Mouse (Mus musculus): Measurements from ENCODE around the gene Dync2li1. TPM values are rescaled to one million over a fixed set of nuclear protein-coding genes. Genes with fewer than 3 reads are reported as not detected.

Dync2li1 gene
- polyA plus RNA-seq, 1 experiment: 10.1 TPM

- H3K36me3 ChIP-seq (ENCODE audit: control insufficient read depth, insufficient read depth): peaks cover 23% of the 10 kb centered on the region
- no peaks in the 10 kb centered on the region for H3K79me2 ChIP-seq (ENCODE audit: control insufficient read depth, insufficient read depth)
- TF ChIP-seq TCF12 (IDR thresholded peaks at IDR 0.05; ENCODE audit: insufficient read depth, poor library complexity, severe bottlenecking): no peak
- TF ChIP-seq CEBPB (IDR thresholded peaks at IDR 0.05; ENCODE audit: insufficient read depth, poor library complexity, severe bottlenecking): no peak
- no peak for TF ChIP-seq MAX (IDR thresholded peaks at IDR 0.05; ENCODE audit: low read depth)
- peak in 1 of 3 experiments; percentile 48 for TF ChIP-seq MYOG (IDR thresholded peaks at IDR 0.05; ENCODE audit: control insufficient read depth in 1 of 3, insufficient read depth in 1 of 3, insufficient read length in 2 of 3, low read depth in 2 of 3)
- TF ChIP-seq MYOD1 (IDR thresholded peaks at IDR 0.05; ENCODE audit: control insufficient read depth in 1 of 3, insufficient read length in 2 of 3, low read depth in 2 of 3): peak in 2 of 3 experiments; percentile 13 to 30
- no peak for TF ChIP-seq USF1 (IDR thresholded peaks at IDR 0.05; ENCODE audit: low read depth)
- no peak for TF ChIP-seq SRF (IDR thresholded peaks at IDR 0.05; ENCODE audit: control insufficient read depth, insufficient read length, low read depth)
- no peaks in the 10 kb centered on the region for H3K27me3 ChIP-seq (ENCODE audit: control insufficient read depth, insufficient read depth, insufficient read length)
- no peak overlapping the region for H3K4me3 ChIP-seq
- no peak overlapping the region for H3ac ChIP-seq (ENCODE audit: control insufficient read depth, insufficient read length)
- no peak overlapping the region for H3K4me2 ChIP-seq (ENCODE audit: low read depth)
Measured at GRCm38 (mm10) chr17:84607617-84608016, 18.7 kb upstream of the Dync2li1 start.

- Histone ChIP-seq H3K27me3 (ENCODE audit: control insufficient read depth, insufficient read depth, insufficient read length) (no peaks in the 10 kb centered on the region), H3K4me2 (ENCODE audit: low read depth) (no peak overlapping the region), H3ac (ENCODE audit: control insufficient read depth, insufficient read length) (no peak overlapping the region), H3K36me3 (ENCODE audit: control insufficient read depth, insufficient read depth) (peaks cover 26% of the 10 kb centered on the region), H3K4me3 (no peak overlapping the region), H3K79me2 (ENCODE audit: control insufficient read depth, insufficient read depth) (no peaks in the 10 kb centered on the region)
- TF ChIP-seq SRF (IDR thresholded peaks at IDR 0.05; ENCODE audit: control insufficient read depth, insufficient read length, low read depth) (no peak), REST (IDR thresholded peaks at IDR 0.05; ENCODE audit: insufficient read depth, insufficient read length) (no peak), POLR2AphosphoS2 (IDR thresholded peaks at IDR 0.05; ENCODE audit: insufficient read length, low read depth) (no peak), POLR2A (IDR thresholded peaks at IDR 0.05; ENCODE audit: insufficient read length, low read depth) (no peak), MAX (IDR thresholded peaks at IDR 0.05; ENCODE audit: low read depth) (no peak), TCF3 (IDR thresholded peaks at IDR 0.05; ENCODE audit: insufficient read length, low read depth) (no peak), USF1 (IDR thresholded peaks at IDR 0.05; ENCODE audit: low read depth) (no peak), E2F4 (IDR thresholded peaks at IDR 0.05; ENCODE audit: insufficient read depth) (no peak), MYOD1 (IDR thresholded peaks at IDR 0.05; ENCODE audit: control insufficient read depth in 1 of 3, insufficient read length in 2 of 3, low read depth in 2 of 3) (no peak), MYOG (IDR thresholded peaks at IDR 0.05; ENCODE audit: control insufficient read depth in 1 of 3, insufficient read depth in 1 of 3, insufficient read length in 2 of 3, low read depth in 2 of 3) (no peak), TCF12 (IDR thresholded peaks at IDR 0.05; ENCODE audit: insufficient read depth, poor library complexity, severe bottlenecking) (no peak), CEBPB (IDR thresholded peaks at IDR 0.05; ENCODE audit: insufficient read depth, poor library complexity, severe bottlenecking) (no peak)
Measured at GRCm38 (mm10) chr17:84608606-84609005, 17.7 kb upstream of the Dync2li1 start.

GRCm38 (mm10) chr17:84611500-84611899 lies 14.8 kb upstream of the Dync2li1 start:
- H3ac ChIP-seq (ENCODE audit: control insufficient read depth, insufficient read length): no peak overlapping the region
- H3K4me3 ChIP-seq: no peak overlapping the region
- peaks cover 24% of the 10 kb centered on the region for H3K36me3 ChIP-seq (ENCODE audit: control insufficient read depth, insufficient read depth)
- H3K4me2 ChIP-seq (ENCODE audit: low read depth): no peak overlapping the region
- H3K79me2 ChIP-seq (ENCODE audit: control insufficient read depth, insufficient read depth): no peaks in the 10 kb centered on the region
- no peaks in the 10 kb centered on the region for H3K27me3 ChIP-seq (ENCODE audit: control insufficient read depth, insufficient read depth, insufficient read length)
- TF ChIP-seq REST (IDR thresholded peaks at IDR 0.05; ENCODE audit: insufficient read depth, insufficient read length) (no peak), MYOD1 (IDR thresholded peaks at IDR 0.05; ENCODE audit: control insufficient read depth in 1 of 3, insufficient read length in 2 of 3, low read depth in 2 of 3) (no peak), TCF12 (IDR thresholded peaks at IDR 0.05; ENCODE audit: insufficient read depth, poor library complexity, severe bottlenecking) (no peak), MAX (IDR thresholded peaks at IDR 0.05; ENCODE audit: low read depth) (no peak), USF1 (IDR thresholded peaks at IDR 0.05; ENCODE audit: low read depth) (no peak), CEBPB (IDR thresholded peaks at IDR 0.05; ENCODE audit: insufficient read depth, poor library complexity, severe bottlenecking) (no peak), POLR2AphosphoS2 (IDR thresholded peaks at IDR 0.05; ENCODE audit: insufficient read length, low read depth) (no peak), MYOG (IDR thresholded peaks at IDR 0.05; ENCODE audit: control insufficient read depth in 1 of 3, insufficient read depth in 1 of 3, insufficient read length in 2 of 3, low read depth in 2 of 3) (no peak), POLR2A (IDR thresholded peaks at IDR 0.05; ENCODE audit: insufficient read length, low read depth) (no peak), TCF3 (IDR thresholded peaks at IDR 0.05; ENCODE audit: insufficient read length, low read depth) (no peak), SRF (IDR thresholded peaks at IDR 0.05; ENCODE audit: control insufficient read depth, insufficient read length, low read depth) (no peak), E2F4 (IDR thresholded peaks at IDR 0.05; ENCODE audit: insufficient read depth) (no peak)

GRCm38 (mm10) chr17:84611971-84612370 lies 14.3 kb upstream of the Dync2li1 start:
- Histone ChIP-seq H3K27me3 (ENCODE audit: control insufficient read depth, insufficient read depth, insufficient read length) (no peaks in the 10 kb centered on the region), H3K4me3 (no peak overlapping the region), H3K4me2 (ENCODE audit: low read depth) (no peak overlapping the region), H3ac (ENCODE audit: control insufficient read depth, insufficient read length) (no peak overlapping the region), H3K79me2 (ENCODE audit: control insufficient read depth, insufficient read depth) (no peaks in the 10 kb centered on the region), H3K36me3 (ENCODE audit: control insufficient read depth, insufficient read depth) (peaks cover 21% of the 10 kb centered on the region)
- no peak for TF ChIP-seq MYOG (IDR thresholded peaks at IDR 0.05; ENCODE audit: control insufficient read depth in 1 of 3, insufficient read depth in 1 of 3, insufficient read length in 2 of 3, low read depth in 2 of 3)
- 0 out of 2 replicates have a peak, but pooled peaks have one; percentile 2 for TF ChIP-seq CEBPB (IDR thresholded peaks at IDR 0.05; ENCODE audit: insufficient read depth, poor library complexity, severe bottlenecking)

- H3K4me2 ChIP-seq (ENCODE audit: low read depth): peak overlapping the region; percentile 15
- no peak for TF ChIP-seq POLR2A (IDR thresholded peaks at IDR 0.05; ENCODE audit: insufficient read length, low read depth)
- TF ChIP-seq SRF (IDR thresholded peaks at IDR 0.05; ENCODE audit: control insufficient read depth, insufficient read length, low read depth): no peak
- peak in 1 of 3 experiments; percentile 66 for TF ChIP-seq MYOD1 (IDR thresholded peaks at IDR 0.05; ENCODE audit: control insufficient read depth in 1 of 3, insufficient read length in 2 of 3, low read depth in 2 of 3)
- TF ChIP-seq POLR2AphosphoS2 (IDR thresholded peaks at IDR 0.05; ENCODE audit: insufficient read length, low read depth): no peak
- TF ChIP-seq MYOG (IDR thresholded peaks at IDR 0.05; ENCODE audit: control insufficient read depth in 1 of 3, insufficient read depth in 1 of 3, insufficient read length in 2 of 3, low read depth in 2 of 3): peak in 1 of 3 experiments; percentile 69
- no peak for TF ChIP-seq TCF12 (IDR thresholded peaks at IDR 0.05; ENCODE audit: insufficient read depth, poor library complexity, severe bottlenecking)
- peaks cover 42% of the 10 kb centered on the region for H3K36me3 ChIP-seq (ENCODE audit: control insufficient read depth, insufficient read depth)
Measured at GRCm38 (mm10) chr17:84615811-84616210, 10.5 kb upstream of the Dync2li1 start.

More at GRCm38 (mm10) chr17:84615811-84616210, 10.5 kb upstream of the Dync2li1 start:
- Histone ChIP-seq H3ac (ENCODE audit: control insufficient read depth, insufficient read length) (no peak overlapping the region), H3K79me2 (ENCODE audit: control insufficient read depth, insufficient read depth) (no peaks in the 10 kb centered on the region), H3K27me3 (ENCODE audit: control insufficient read depth, insufficient read depth, insufficient read length) (no peaks in the 10 kb centered on the region), H3K4me3 (no peak overlapping the region)

All from myocyte (in vitro differentiated cells).